Mouse (Mus musculus) cerebellum, adult 2 months (tissue): ENCODE results near the gene Erc2. TPM values are rescaled to one million over a fixed set of nuclear protein-coding genes. Genes with fewer than 3 reads are reported as not detected.
A peak's percentile ranks its signal among the peaks of the same experiment; 100 is the strongest.

Source experiments
- DNase-seq, 2 experiments: peaks; one replicate each; pipeline ENCODE4 v3.0.0; 2021
- H3K27ac ChIP-seq: fragments of 200-500 bp; 2 replicates; pipeline ENCODE4 v1.5.1; 2012; ENCODE audit warnings: low read length, control low read depth, inconsistent platforms; ENCODE audit not compliant: insufficient read depth
- H3K27me3 ChIP-seq: fragments of 200-500 bp; 2 replicates; pipeline ENCODE4 v1.6.1; 2012; ENCODE audit warnings: inconsistent platforms, mild to moderate bottlenecking, low read length, moderate library complexity; ENCODE audit not compliant: control insufficient read depth, insufficient read depth
- H3K4me1 ChIP-seq: fragments of 200-500 bp; 2 replicates; pipeline ENCODE4 v1.6.1; 2011; ENCODE audit warnings: low read length; ENCODE audit not compliant: control insufficient read depth, insufficient read depth
- H3K4me3 ChIP-seq: fragments of 200-500 bp; replicated peaks from 2 replicates; pipeline ENCODE3; 2011; ENCODE audit warnings: mild to moderate bottlenecking, low read depth, low read length, control low read depth; ENCODE audit not compliant: insufficient read depth
- CTCF ChIP-seq: fragments of 200-500 bp; IDR thresholded peaks from 2 replicates; pipeline ENCODE4 v1.5.1; 2011; ENCODE audit warnings: low read depth, mild to moderate bottlenecking, control low read depth, low read length, moderate library complexity, borderline replicate concordance; ENCODE audit not compliant: insufficient read depth
- POLR2A ChIP-seq: fragments of 200-500 bp; IDR thresholded peaks from 2 replicates; pipeline ENCODE4 v1.6.1; 2011; ENCODE audit warnings: low read length, control low read depth, borderline replicate concordance; ENCODE audit not compliant: insufficient read depth
- WGBS: fragments of 180-500 bp; shearing (Covaris S2); methylation state at CpG from one replicate; pipeline ENCODE4 v1.1.7; 2018; 5-methylcytosine and 5-hydroxymethylcytosine counted together
- polyA plus RNA-seq: library from polyadenylated mRNA; depleted of rRNA; stranded (reverse); fragments of >200 nt; gene quantifications from 2 replicates; pipeline ENCODE4 v1.2.3, GENCODE M21; 2012

Gene Erc2
- polyA plus RNA-seq, 1 experiment: 15.1 TPM

DNA sequence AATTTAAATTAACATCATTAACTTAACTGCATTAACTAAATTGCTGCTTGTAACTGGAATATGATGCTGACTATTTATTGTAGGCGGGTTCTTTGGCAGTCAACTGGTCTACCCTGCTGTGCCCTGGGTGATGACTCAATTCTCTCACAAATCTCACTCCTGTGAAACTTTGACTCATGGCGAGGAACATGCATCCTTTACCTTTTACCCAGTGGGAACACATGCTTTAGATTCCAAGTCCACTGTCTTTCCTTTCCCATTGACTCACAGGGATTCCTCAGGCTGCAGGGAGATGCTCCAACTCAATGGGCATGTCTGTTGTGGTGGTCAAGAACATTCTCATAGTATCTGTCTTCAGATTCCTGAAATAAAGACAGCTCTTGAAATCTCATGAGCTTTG, 14.3 kb downstream of the Erc2 start:
- Histone ChIP-seq H3K27me3 (no peaks in the 10 kb centered on the region), H3K27ac (no peak overlapping the region), H3K4me1 (no peaks in the 10 kb centered on the region; the same call in 1 of the 2 replicates), H3K4me3 (no peak overlapping the region)
- TF ChIP-seq CTCF (no peak), POLR2A (no peak)
- no peak for DNase-seq
- WGBS: 50% methylated on average over 2 of the region's 2 CpGs

- no peaks in the 10 kb centered on the region for H3K4me1 ChIP-seq
- H3K27ac ChIP-seq: no peak overlapping the region
- no peaks in the 10 kb centered on the region for H3K27me3 ChIP-seq
- TF ChIP-seq POLR2A: no peak
- TF ChIP-seq CTCF: no peak
- no peak for DNase-seq
- no peak overlapping the region for H3K4me3 ChIP-seq
- WGBS: 82% methylated on average over 3 of the region's 3 CpGs
Observed at GRCm38 (mm10) chr14:27641382-27641781, 19.2 kb downstream of the Erc2 start.

GRCm38 (mm10) chr14:27642981-27643380, 20.8 kb downstream of the Erc2 start:
- Histone ChIP-seq H3K4me3 (no peak overlapping the region), H3K27me3 (no peaks in the 10 kb centered on the region), H3K27ac (no peak overlapping the region), H3K4me1 (no peaks in the 10 kb centered on the region)
- WGBS: 88% methylated on average over 2 of the region's 2 CpGs
- no peak for DNase-seq
- no peak for TF ChIP-seq CTCF
- no peak for TF ChIP-seq POLR2A

GRCm38 (mm10) chr14:27654670-27655069, 32.4 kb downstream of the Erc2 start:
- no peak overlapping the region for H3K27ac ChIP-seq
- no peak overlapping the region for H3K4me3 ChIP-seq
- no peak for DNase-seq
- TF ChIP-seq CTCF (no peak), POLR2A (no peak)
- 61% methylated on average over 11 of the region's 11 CpGs for WGBS
- H3K27me3 ChIP-seq: no peaks in the 10 kb centered on the region
- no peaks in the 10 kb centered on the region for H3K4me1 ChIP-seq

DNA sequence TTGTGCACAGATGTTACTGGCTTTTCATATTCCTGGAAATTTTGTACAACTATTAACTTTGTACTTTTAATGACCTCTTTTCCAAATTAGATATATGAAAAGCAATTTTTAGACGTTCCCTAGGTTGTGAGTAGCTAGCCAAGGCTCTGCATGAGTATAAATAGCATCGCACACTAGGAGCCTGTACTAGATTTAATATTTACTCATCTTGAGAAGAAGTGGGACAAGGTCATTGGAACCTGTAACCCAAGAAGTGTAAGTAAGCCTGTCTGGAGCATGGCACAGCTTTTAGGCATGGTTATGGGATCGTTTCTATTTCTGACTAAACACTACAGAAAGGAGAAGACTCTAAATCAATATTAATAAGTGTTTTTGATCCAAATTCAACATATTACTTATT, 36.4 kb downstream of the Erc2 start:
- WGBS: 50% methylated on average over 3 of the region's 3 CpGs
- TF ChIP-seq CTCF: no peak
- no peak for TF ChIP-seq POLR2A
- no peak overlapping the region for H3K4me3 ChIP-seq
- H3K27ac ChIP-seq: no peak overlapping the region
- no peaks in the 10 kb centered on the region for H3K27me3 ChIP-seq
- peak in 1 of 2 experiments; percentile 16 for DNase-seq
- H3K4me1 ChIP-seq: no peaks in the 10 kb centered on the region; the same call in 1 of the 2 replicates

GRCm38 (mm10) chr14:27661466-27661865, 39.2 kb downstream of the Erc2 start:
- Histone ChIP-seq H3K27ac (no peak overlapping the region), H3K27me3 (no peaks in the 10 kb centered on the region), H3K4me3 (no peak overlapping the region), H3K4me1 (no peaks in the 10 kb centered on the region; the same call in 1 of the 2 replicates)
- TF ChIP-seq CTCF (no peak), POLR2A (no peak)
- no peak for DNase-seq
- 50% methylated on average over 4 of the region's 4 CpGs for WGBS

GRCm38 (mm10) chr14:27662251-27662650, 40.0 kb downstream of the Erc2 start:
- no peak overlapping the region for H3K4me3 ChIP-seq
- peak in 1 of 2 experiments; percentile 13 for DNase-seq
- no peaks in the 10 kb centered on the region for H3K27me3 ChIP-seq
- H3K27ac ChIP-seq: no peak overlapping the region
- no peak for TF ChIP-seq CTCF
- TF ChIP-seq POLR2A: no peak
- H3K4me1 ChIP-seq: no peaks in the 10 kb centered on the region; the same call in 1 of the 2 replicates

- H3K27me3 ChIP-seq: no peaks in the 10 kb centered on the region
- 82% methylated on average over 11 of the region's 11 CpGs for WGBS
Observed at GRCm38 (mm10) chr14:27667016-27667852, 45.0 kb downstream of the Erc2 start.

More at GRCm38 (mm10) chr14:27667016-27667852, 45.0 kb downstream of the Erc2 start:
- H3K4me1 ChIP-seq: no peaks in the 10 kb centered on the region
- DNase-seq: no peak
- H3K4me3 ChIP-seq: no peak overlapping the region
- no peak for TF ChIP-seq POLR2A
- no peak overlapping the region for H3K27ac ChIP-seq
